ENCODE assay signal across 14 mouse cellular contexts in the genomic region with DNA sequence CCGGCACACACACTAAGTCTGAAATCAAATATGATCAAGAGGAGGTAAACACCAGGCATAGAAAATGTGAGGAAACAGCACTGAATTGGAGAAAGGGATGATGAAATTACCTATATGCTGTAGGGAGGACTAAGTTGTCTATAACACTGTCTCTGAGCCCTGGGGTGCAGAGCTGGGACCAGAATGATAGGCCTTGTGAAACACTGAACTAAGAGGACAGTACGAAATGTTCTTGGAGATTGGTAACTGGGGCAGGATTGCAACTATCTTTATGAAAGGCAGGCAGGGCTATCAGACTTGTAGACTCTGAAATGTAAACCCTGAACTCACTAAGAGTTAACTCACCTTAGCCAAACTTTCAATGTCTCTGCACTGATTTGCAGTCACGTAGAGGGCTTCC.
"Had no signal": no experiment of that assay in that cellular context is flagged by ENCODE, and none has a peak within 500 bp of the region (broad histone marks: within the 10 kb centered on the region; RNA-seq: fewer than 3 reads in every experiment).

No protein-coding gene starts in this region.

- H3K36me3 ChIP-seq: kidney, embryonic 15.5 days; lung, embryonic 15.5 days; midbrain, embryonic 13.5 days had no signal

- DNase-seq: kidney, adult 2 months; kidney, postnatal 10 days; kidney, postnatal 36 days; layer of hippocampus, postnatal 36 days; lung, adult 18-20 months; thymus, adult 2 months; thymus, postnatal 14 days; thymus, postnatal 4 days had no signal

- H3K4me3 ChIP-seq: kidney, embryonic 15.5 days; left cerebral cortex, adult 2 months; lung, embryonic 15.5 days; midbrain, embryonic 13.5 days had no signal

- H3K27me3 ChIP-seq: kidney, embryonic 15.5 days; lung, embryonic 15.5 days had no signal

- H3K27ac ChIP-seq: kidney, embryonic 15.5 days; left cerebral cortex, adult 2 months; liver, embryonic 14.5 days; lung, embryonic 15.5 days; macrophage; midbrain, embryonic 13.5 days had no signal

- ATAC-seq: midbrain, embryonic 13.5 days had no signal

- H3K4me2 ChIP-seq: kidney, embryonic 15.5 days; lung, embryonic 15.5 days; midbrain, embryonic 13.5 days had no signal

- H3K9me3 ChIP-seq: kidney, embryonic 15.5 days; lung, embryonic 15.5 days; midbrain, embryonic 13.5 days had no signal

- H3K4me1 ChIP-seq: kidney, embryonic 15.5 days; lung, embryonic 15.5 days; midbrain, embryonic 13.5 days had no signal

- H3K9ac ChIP-seq: kidney, embryonic 15.5 days; liver, embryonic 14.5 days; lung, embryonic 15.5 days; midbrain, embryonic 13.5 days had no signal
